Mouse (Mus musculus) mouse embryonic stem cell (cell line): ENCODE results near the gene Skap1.

Source experiments
- in situ Hi-C, 2 experiments: fragments of 300-500 bp; cut with MboI; formaldehyde crosslinking; loops; 1 replicate in 1 of 2; 3 replicates in 1 of 2; pipeline ENCODE4 v1.14.3; 2019 to 2020; ENCODE audit warnings: low sequenced_read_pairs in 2 of 2, low pct_unique_long_range_greater_than_20kb in 1 of 2, mixed read lengths in 1 of 2; ENCODE audit not compliant: unreplicated experiment in 1 of 2

The Skap1 gene

DNA sequence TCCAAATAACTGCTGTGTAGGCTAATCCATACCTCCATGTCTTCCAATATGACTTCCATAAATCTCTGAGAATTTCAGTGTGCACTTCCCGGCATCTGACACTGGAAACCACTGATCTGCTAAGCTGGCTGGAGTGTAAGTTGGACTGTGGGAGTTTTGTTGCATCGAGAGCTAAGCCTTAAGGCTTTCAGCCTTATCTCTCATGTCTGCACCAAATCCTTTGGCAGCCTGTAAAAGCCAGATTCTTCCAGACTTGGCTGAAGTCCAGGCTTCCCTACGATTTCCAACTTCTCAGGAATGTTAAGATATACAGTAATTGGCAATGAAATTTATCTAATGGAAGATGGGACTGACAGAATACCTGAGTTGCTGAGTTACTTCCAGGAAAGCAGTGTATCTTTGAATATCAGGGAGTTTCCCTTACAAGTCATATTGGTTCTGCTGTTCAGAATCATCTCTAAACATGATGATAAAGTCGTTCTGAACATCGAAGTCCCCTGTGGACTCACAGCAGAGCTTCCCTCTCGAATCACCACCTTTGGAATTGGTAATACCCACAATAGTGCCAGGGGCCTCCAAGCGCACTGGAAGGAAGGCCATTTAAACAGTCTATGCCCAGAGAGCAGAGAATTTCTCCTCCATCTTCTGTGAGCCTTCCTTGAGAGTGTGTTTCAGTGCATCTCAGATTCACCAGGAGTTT, 140.5 kb downstream of the Skap1 start:
- in situ Hi-C loops, result no loop called here

DNA sequence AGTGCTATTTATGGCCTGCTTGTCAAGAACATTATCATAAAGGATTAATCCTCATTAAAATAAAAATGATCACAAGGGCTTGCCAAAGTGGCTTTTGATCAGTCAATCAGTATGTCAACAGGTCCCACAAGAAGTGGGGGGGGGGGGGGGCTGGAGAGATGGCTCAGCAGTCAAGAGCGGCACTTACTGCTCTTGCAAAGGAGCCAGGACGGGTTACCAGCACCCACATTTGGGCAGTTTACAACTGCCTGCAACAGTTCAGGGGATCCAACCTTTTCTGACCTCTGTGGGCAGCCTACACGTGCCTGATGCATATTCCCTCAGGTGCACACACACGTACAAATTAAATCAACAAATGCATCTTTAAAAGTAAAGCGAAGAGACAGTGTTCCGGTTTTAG, 141.1 kb downstream of the Skap1 start:
- in situ Hi-C loops, result no loop called here

DNA sequence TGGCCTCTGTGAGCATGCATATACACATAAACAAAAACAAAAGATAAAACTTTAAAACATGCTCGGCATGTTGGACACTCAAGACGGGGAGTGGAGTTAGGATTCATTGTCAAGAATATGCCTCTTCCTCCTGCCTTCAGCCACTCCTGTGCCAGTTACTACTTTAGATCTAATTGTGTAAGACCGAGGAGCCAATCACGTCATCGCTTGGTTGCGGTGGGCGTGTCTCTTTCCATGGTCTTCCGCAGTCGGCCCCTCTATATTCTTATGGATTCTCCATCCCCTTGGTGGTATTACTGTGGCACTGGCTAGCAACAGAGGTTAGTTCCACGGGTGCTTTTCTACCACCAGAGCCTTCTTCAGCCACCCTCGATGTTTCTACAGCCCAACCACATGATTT, 148.2 kb downstream of the Skap1 start:
- in situ Hi-C loops, result no loop called here

DNA sequence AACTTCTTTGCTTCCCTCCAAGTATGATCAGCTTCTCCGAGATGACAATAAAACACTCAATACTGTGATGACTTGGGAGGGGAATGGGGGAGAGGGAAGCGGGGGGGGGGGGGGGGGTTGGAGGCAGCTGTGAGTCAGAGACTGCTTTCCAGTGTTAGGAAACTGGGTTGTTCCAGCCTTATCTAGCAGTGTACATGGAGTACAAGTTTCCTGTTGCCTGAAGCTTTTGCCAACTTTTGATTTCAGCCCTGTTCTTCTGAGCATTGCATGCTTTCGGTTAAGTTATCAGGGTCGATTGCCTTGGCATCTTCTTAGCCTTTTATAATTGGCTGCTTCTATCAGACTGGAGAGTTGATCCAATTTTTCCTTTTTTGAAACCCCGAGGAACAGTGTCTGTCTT, 152.4 kb downstream of the Skap1 start:
- in situ Hi-C loops, result no loop called here

DNA sequence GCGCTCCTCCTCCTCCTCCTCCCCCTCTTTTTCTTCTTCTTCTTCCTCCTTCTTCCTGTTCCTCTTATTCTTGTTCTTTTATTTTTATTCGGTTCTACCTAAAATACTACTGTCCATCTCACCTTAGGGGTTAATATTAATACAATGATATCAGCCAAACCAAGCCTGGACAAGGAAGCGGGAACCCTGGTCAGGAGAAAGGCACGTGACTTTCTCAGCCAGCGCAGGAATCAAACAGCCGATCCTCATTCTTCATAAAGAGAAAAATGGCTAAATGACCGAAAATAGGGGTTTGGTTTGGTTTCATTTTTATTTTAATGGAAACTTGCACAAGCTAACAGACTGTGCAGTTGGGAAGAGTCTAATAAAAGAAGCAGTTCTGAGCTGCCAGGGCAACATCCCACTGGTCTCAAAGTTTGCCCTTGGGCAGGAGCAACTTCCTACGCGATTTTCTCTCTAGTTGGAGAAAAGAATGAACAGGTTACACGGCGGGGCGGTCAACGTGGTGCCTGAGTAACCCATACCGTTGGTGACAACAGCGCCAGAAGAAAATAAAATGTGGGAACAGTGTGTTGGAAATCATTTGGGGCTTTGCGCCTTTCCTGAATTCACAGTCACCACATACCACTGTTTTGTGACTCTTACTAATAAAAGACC, 154.5 kb downstream of the Skap1 start:
- in situ Hi-C loops, result no loop called here

DNA sequence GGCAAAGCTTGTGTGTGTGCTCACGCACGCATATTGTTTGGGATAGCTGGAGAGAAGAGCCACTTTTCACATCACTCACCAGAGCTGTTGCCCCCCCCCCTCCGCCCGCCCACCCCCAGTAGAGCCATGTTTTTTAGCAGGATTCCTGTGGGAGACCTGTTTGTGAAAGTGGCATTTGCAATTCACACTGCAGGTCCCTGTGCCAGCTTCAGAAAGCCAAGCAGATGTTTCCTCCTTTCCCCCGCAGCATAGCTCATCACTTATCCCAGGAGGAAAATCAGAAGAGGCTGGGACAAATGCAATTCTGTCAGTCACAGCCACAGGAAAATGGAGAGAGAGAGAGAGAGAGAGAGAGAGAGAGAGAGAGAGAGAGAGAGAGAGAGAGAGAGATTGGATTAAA, 155.2 kb downstream of the Skap1 start:
- in situ Hi-C loops, result no loop called here

DNA sequence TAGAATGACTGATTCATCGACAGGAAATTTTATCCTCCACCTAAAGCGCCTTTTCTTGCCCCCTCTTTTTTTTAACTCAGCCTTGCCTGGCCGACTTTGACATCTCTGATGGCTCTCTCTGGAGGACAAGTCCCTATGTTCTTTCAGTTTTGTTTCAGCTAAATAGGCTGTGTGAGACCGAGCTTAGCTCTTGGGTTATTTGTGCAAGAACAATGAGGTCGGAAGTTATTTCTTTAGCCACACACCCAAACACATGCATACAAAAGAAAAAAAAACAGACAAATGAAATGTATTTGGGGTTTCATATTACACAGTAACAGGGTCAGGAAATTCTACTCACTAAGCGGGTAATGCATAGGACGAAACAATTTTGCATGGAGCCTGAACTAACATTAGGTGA, 155.6 kb downstream of the Skap1 start:
- in situ Hi-C loops, result no loop called here

DNA sequence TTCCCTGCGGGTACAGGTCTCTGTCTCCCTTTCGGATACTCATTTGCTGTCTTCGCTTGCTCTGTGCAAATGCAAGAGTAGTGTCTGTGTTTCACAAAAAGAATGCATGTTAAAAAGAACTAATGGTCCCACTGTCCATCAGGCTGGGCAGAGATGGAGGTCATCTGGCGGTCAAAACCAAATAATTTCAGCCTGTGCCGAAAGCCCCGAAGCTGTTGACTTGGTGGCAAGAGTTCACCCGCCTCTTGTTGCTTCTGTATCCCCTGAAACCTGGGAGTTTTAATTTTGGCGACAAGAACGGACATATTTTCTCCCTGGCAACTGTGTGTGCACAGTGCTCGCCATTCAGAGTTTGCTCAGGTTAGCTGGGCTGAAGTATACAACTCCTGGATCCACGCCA, 156.3 kb downstream of the Skap1 start:
- in situ Hi-C loops, result no loop called here

DNA sequence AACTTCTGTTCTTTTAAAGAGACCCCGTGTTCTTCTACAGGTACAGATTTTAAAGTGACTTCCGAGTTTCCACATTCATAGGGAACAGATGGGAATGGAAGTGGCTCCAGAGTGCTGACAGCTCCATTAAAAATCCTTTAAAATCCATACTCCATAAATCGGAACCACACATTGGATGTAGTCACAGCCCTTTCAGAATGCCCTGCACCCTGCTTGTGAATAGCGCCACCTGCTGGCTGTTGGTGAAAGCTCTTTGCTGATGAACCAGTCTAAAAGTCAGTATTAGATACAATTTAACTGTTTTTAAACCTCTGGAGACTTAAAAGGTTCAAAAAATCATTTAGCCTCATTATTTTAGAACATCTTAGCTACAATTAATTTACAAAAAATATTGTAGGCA, 156.8 kb downstream of the Skap1 start:
- in situ Hi-C loops, result no loop called here

DNA sequence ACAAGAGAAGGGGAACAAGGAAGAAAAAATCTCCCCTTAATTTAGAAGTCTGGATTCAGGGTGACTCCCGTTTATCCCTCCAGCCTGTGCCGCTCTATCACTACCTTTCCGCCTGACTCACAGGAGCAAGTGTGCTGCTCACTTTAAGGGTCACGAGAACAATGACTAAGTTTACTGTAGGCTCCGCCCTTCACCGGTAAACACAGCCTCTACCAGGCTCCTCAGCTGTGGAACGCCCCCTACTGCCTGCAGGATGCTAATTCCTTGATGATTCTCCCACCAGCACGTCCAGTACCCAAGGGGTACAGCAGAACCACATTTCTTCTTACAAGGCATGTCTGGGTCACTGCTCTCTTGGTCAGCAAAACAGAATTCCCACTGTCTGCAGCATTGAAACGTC, 158.4 kb downstream of the Skap1 start:
- in situ Hi-C loops, result no loop called here

DNA sequence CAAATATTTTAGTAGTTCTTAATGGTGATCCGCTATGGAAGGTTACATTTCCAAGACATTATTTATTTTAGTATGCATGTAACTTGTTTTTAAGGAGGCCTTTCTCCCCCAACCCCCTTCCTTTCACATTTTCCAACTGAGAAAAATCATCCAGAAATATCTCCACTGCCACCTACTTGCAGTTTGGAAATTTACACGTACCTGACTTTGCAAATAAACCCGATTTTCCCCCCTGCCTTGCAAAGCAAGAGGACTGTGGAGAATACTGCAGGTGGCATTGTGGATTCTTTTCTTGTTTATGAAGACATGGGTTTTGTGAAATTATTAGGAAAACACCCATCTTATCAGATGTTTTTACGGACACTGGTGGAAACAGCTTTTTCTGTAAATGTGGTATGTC, 160.0 kb downstream of the Skap1 start:
- in situ Hi-C loops, result no loop called here

DNA sequence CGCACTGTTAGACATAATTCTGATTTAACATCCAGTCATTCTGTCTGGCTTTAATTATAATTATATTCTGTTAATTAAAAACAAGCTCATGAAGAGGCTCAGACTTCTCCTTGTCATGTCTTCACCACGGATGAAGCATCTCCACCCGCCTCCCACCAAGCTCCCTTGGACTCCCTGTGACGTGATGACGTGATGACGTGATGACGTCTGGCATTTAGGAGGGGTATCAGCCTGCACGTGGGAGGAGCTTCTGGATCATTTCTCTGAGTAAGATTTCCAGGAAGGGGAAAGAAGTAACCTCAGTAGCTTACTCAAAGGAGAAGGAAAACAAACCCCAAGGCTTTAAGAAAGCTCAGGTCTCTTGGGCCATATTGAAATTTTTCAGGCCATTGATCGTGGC, 165.4 kb downstream of the Skap1 start:
- in situ Hi-C loops, result loop anchor here in 1 of 2 experiments (5.0 kb wide), 1 partner anchor 47 kb away; no protein-coding TSS in a partner anchor

DNA sequence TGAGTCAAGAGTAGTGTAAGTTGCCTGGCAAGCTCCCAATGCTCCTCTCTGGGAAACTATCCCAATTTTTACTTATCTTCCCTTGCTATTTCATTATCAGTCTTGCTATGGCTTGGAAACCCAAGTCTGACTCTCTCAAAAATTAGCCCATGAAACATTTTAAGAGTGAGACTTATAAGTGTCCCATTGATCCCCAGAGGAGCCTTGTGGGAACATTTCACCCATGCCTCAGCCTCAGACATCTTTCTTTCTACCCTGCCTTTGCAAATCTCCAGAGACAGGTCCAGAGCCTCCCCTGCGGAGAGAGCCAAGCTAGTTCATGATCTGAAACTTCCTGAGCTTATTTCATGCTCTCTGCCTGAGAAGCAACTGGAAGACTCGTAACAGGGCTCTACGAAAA, 167.1 kb downstream of the Skap1 start:
- in situ Hi-C loops, result loop anchor here in 1 of 2 experiments (5.0 kb wide), 1 partner anchor 49 kb away; no protein-coding TSS in a partner anchor

DNA sequence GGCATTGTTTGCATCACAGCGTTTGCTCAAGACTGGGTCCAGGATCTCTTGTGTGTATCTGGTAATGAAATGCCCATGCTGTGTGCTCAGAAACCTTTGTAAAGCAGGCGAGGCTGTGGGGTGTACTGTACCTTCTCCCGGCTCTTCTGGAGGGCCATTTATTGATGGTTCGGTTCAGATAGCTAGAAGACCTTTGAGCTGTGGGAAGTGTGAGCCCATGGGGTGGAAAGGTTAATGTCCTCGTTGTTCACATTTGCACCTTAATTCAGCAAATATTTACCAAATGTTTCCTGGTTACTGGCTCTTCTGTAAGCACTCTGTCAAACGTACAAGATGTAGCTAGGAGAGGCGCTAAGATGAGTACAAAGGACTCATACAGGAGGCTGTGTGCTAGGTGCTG, 173.5 kb downstream of the Skap1 start:
- in situ Hi-C loops, result no loop called here

DNA sequence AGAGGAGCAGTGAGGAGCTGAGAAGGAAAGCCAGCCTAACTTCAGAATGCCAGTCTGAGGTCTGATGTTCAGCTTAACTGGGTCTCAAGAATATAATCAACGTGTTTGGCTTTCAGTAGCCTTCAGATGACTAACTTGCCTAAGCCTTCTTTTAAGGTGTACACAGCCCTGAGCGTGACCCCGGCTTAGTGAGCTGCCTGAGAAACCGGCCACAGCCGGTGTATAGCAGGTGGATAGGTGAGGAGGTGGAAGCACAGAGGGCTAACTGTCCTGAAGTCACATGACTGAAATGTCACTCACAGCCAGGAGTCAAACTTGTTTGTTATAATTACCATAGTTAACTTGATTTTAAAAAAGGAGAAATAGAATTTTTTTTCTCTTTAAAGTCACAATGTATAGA, 175.4 kb downstream of the Skap1 start:
- in situ Hi-C loops, result no loop called here

DNA sequence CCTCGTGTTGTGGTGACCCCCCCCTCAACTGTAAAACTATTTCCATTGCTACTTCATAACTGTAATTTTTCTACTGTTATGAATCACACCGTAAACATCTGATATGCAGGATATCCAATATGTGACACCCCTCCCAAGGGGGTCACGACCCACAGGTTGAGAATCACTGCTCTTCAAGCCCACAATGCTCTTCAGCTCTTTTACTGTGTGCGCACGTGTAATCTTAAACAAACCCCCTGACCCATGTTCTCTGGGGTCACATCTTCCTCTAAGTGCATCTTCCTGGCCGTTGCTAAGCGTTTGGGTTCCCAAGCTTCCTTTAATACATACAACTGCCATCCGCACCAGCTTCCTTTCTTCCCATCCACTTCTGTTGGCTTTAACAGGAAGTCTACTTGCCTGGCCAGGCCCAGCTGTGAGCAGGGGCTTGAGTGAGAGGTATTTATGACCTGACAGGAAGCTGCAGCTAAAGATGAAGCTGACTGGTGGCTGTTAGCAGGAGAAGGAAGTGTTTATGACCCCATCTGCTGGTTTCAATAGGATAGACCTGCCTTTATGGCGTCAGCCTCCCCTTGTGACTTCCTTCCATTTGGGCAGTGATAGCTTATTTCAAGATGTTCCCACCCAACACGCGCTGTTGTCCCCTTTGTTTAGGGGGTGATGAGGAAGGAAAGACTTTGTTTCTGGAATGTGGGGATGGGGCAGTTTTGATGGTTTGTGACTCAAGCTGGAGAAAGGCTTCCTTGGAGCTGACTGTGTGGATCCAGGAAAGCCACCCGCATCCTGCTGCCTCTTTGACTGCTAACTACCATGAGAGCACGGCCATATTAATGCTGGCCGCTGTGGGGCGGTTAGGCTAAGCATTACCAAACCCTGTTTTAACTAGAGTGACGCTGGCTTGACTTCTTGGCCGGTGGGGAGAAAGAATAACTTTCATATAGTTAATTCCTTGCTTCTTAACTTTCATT, 178.1 kb downstream of the Skap1 start:
- in situ Hi-C loops, result no loop called here

DNA sequence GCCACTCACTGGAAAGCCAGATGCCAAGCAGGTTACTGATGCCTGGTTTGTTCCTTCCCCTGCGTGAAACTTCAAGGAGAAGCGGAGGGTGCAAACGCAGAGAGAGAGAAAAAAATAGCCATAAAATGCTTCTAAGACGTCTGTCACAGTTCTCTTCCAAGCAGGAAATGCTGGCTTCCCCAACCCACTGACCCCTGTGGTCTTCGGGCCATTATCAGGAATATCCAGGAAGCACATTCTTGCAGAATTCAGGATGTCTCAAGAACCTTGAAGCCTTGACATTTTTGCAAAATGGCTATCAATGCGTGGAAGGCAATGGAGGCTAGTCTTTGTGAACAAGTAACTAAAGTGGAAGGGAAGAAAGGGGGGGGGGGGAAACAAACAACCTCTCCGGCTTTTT, 180.6 kb downstream of the Skap1 start:
- in situ Hi-C loops, result no loop called here

DNA sequence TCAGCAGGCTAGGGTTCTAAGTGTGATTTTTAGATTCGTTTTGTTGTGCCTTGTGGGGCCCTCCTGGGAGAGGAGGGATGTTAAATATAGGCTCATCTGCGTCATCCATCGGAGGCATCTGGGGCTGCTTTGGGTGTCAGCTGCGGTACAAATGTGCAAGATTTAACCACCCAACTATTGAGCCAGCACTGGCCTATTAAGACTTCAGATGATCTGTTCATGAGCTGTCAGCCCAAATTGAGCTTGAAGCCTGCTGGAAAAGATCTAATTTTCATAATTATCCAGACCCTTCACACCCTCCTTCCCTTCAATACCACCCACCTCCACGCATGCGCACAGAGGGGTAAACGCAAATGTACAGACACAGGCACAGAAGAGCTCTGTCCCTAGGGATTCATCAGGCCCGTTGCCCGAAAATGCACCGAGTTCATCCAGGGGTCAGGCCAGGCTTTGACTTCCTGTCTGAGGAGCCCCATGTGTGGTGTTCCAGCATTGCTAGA, 181.2 kb downstream of the Skap1 start:
- in situ Hi-C loops, result no loop called here

DNA sequence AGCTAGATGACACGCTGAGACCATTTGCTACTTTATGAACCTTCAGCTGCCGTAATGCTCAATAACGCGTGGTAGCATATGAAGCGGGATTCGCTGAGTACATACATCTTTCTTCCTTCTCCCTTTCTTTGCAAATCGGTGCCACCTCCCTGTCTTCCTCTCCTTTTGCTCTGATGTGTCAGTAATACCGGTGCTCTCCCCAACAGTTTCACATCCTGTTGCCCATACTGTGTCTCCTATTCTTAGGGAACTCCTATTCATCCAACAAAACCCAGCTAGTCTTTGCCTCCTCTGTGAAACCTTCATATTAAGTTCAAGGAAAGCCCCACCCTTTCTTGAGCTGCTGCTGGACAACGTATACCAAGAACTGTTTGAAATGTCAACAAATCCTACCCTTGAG, 187.5 kb downstream of the Skap1 start:
- in situ Hi-C loops, result no loop called here
